Mouse (Mus musculus) myocyte (in vitro differentiated cells): ENCODE measurements around the gene Olfr93.

Experiments
- CEBPB ChIP-seq: IDR thresholded peaks from 2 replicates; pipeline ENCODE4 v1.6.1; 2011; ENCODE audit warnings: mild to moderate bottlenecking, moderate library complexity; ENCODE audit not compliant: poor library complexity, insufficient read depth, severe bottlenecking
- E2F4 ChIP-seq: IDR thresholded peaks from one replicate; pipeline ENCODE4 v1.6.1; 2011; ENCODE audit warnings: mild to moderate bottlenecking, control low read depth, moderate library complexity; ENCODE audit not compliant: insufficient read depth
- MYOD1 ChIP-seq, 3 experiments: IDR thresholded peaks; one replicate each; pipeline ENCODE4 v1.6.1; 2011; ENCODE audit warnings: control low read depth in 2 of 3, low read depth in 2 of 3, mild to moderate bottlenecking in 2 of 3, moderate library complexity in 1 of 3; ENCODE audit not compliant: insufficient read length in 2 of 3, control insufficient read depth in 1 of 3
- POLR2A ChIP-seq: IDR thresholded peaks from one replicate; pipeline ENCODE4 v1.6.1; 2011; ENCODE audit warnings: low read depth, mild to moderate bottlenecking, control low read depth, moderate library complexity; ENCODE audit not compliant: insufficient read length
- REST ChIP-seq: IDR thresholded peaks from one replicate; pipeline ENCODE4 v1.6.1; 2011; ENCODE audit warnings: mild to moderate bottlenecking, control low read depth, moderate library complexity; ENCODE audit not compliant: insufficient read depth, insufficient read length
- SRF ChIP-seq: IDR thresholded peaks from one replicate; pipeline ENCODE4 v1.6.1; 2011; ENCODE audit warnings: low read depth; ENCODE audit not compliant: control insufficient read depth, insufficient read length
- USF1 ChIP-seq: IDR thresholded peaks from one replicate; pipeline ENCODE4 v1.6.1; 2011; ENCODE audit warnings: low read depth, mild to moderate bottlenecking, control low read depth, moderate library complexity

GRCm38 (mm10) chr17:37194782-37195181, 33.5 kb upstream of the Olfr93 start:
- no peak for TF ChIP-seq REST
- TF ChIP-seq POLR2A, result no peak
- TF ChIP-seq E2F4, result no peak
- no peak for TF ChIP-seq CEBPB
- TF ChIP-seq USF1, result no peak
- TF ChIP-seq SRF, result no peak
- TF ChIP-seq MYOD1 (IDR thresholded peaks at IDR 0.05; ENCODE audit: control insufficient read depth in 1 of 3, insufficient read length in 2 of 3, low read depth in 2 of 3), result no peak
